Mouse (Mus musculus) midbrain, postnatal 0 days (tissue): Measurements from ENCODE around the gene Agpat1. TPM values are rescaled to one million over a fixed set of nuclear protein-coding genes. Genes with fewer than 3 reads are reported as not detected.

Source experiments
- ATAC-seq: fragments of 200-750 bp; cut with Nextera tagmentation; 2 replicates; pipeline ENCODE4 v1.8.0; 2017; ENCODE audit warnings: moderate number of reproducible peaks, mild to moderate bottlenecking, moderate TSS enrichment, moderate library complexity; ENCODE audit not compliant: low FRiP score
- DNase-seq: peaks from one replicate; pipeline ENCODE4 v3.0.0-alpha.2; 2015; ENCODE audit warnings: low spot score
- H3K27ac ChIP-seq: fragments of 300-500 bp; sonication (generic); 2 replicates; pipeline ENCODE4 v1.5.1; 2014; ENCODE audit warnings: low read depth, mild to moderate bottlenecking, low read length, mixed read lengths
- H3K27me3 ChIP-seq: fragments of 300-500 bp; sonication (generic); 2 replicates; pipeline ENCODE4 v1.6.1; 2014; ENCODE audit warnings: low read length, control low read depth, mixed read lengths; ENCODE audit not compliant: insufficient read depth
- H3K36me3 ChIP-seq: fragments of 300-500 bp; sonication (generic); 2 replicates; pipeline ENCODE4 v1.6.1; 2014; ENCODE audit warnings: low read length, control low read depth, mixed read lengths; ENCODE audit not compliant: insufficient read depth
- H3K4me1 ChIP-seq: fragments of 300-500 bp; sonication (generic); 2 replicates; pipeline ENCODE4 v1.6.1; 2014; ENCODE audit warnings: mild to moderate bottlenecking, control low read depth, antibody characterized with exemption, low read length, mixed read lengths; ENCODE audit not compliant: insufficient read depth
- H3K4me2 ChIP-seq: fragments of 300-500 bp; sonication (generic); 2 replicates; pipeline ENCODE4 v1.6.1; 2014; ENCODE audit warnings: low read depth, mild to moderate bottlenecking, low read length, mixed read lengths; ENCODE audit not compliant: poor library complexity, severe bottlenecking
- H3K4me3 ChIP-seq: fragments of 300-500 bp; sonication (generic); 2 replicates; pipeline ENCODE4 v1.5.1; 2014; ENCODE audit warnings: low read depth, mild to moderate bottlenecking, low read length, moderate library complexity
- H3K9ac ChIP-seq: fragments of 300-500 bp; sonication (generic); replicated peaks from 2 replicates; pipeline ENCODE4 v1.6.1; 2014; ENCODE audit warnings: mild to moderate bottlenecking, low read length, moderate library complexity, mixed read lengths; ENCODE audit not compliant: poor library complexity, severe bottlenecking
- H3K9me3 ChIP-seq: fragments of 300-500 bp; sonication (generic); 2 replicates; pipeline ENCODE4 v1.6.1; 2016; ENCODE audit warnings: low read length, control low read depth
- CTCF ChIP-seq: IDR thresholded peaks from 2 replicates; pipeline ENCODE4 v1.5.1; 2016; ENCODE audit warnings: antibody characterized with exemption, mild to moderate bottlenecking
- WGBS: fragments of 180-500 bp; shearing (Covaris S2); extraction: QIAGEN DNeasy Blood & Tissue Kit; methylation state at CpG from one replicate; pipeline ENCODE4 v1.1.7; 2014; 5-methylcytosine and 5-hydroxymethylcytosine counted together
- polyA plus RNA-seq: library from polyadenylated mRNA; unstranded; fragments of >200 nt; fragmentation: Nextera tagmentation; extraction: Ambion mirVana; gene quantifications from 2 replicates; pipeline ENCODE4 v1.2.1, GENCODE M21; 2015
- total RNA-seq: library from RNA; depleted of rRNA; stranded (reverse); fragments of >200 nt; gene quantifications from 2 replicates; pipeline ENCODE4 v1.2.3, GENCODE M21; 2014

The Agpat1 gene
- total and polyA plus RNA-seq, 2 experiments from 2014 or later, result 103 to 383 TPM

DNA sequence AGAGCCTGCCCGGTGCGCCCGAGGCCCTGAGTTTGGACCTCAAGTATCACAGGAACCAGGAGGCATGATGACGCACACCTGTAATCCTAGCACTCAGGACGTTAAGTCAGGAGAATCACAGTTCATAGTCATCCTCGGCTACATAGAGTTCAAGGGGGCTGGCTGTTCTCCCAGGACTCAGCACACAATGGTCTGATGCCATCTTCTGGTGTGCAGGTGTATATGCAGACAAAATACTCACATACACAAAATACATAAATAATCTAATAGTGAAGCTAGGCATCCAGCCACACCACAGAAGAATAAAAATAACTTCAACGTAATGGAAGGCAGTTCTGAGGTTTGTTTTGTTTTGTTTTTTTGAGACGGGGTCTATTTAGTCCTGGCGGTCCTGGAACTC is 19.1 kb downstream of the Agpat1 start:
- 84% methylated on average over 9 of the region's 9 CpGs for WGBS
- DNase-seq (no peak), ATAC-seq (no peak)
- H3K4me1 ChIP-seq, result peaks cover 6% of the 10 kb centered on the region
- peak; percentile 51 for TF ChIP-seq CTCF
- H3K9ac ChIP-seq, result no peak overlapping the region
- no peak overlapping the region for H3K27ac ChIP-seq
- no peaks in the 10 kb centered on the region for H3K27me3 ChIP-seq
- H3K4me3 ChIP-seq, result no peak overlapping the region
- H3K4me2 ChIP-seq, result no peak overlapping the region
- peaks cover 11% of the 10 kb centered on the region for H3K36me3 ChIP-seq
- H3K9me3 ChIP-seq, result no peaks in the 10 kb centered on the region

DNA sequence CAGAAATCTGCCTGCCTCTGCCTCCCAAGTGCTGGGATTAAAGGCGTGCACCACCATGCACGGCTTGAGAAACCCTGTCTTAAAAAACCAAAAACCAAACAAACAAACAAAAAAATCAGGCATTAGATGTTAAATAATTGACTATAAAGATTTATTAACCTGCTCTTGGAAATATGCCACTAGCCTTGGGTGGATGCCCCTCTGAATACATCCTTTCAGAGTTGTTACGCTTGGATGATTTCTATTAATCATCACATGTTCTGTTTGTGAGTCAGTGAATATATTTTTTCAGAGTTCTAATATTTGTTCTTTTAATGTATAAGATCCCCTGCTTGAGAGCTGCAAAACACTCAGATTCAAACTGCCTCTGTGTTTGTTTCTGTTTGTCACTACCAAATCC is 20.9 kb downstream of the Agpat1 start:
- no peak overlapping the region for H3K27ac ChIP-seq
- H3K27me3 ChIP-seq, result no peaks in the 10 kb centered on the region
- no peak for DNase-seq
- H3K4me2 ChIP-seq, result no peak overlapping the region
- H3K36me3 ChIP-seq, result peaks cover 11% of the 10 kb centered on the region
- no peak for TF ChIP-seq CTCF
- no peak overlapping the region for H3K4me3 ChIP-seq
- no peak for ATAC-seq
- peaks cover 16% of the 10 kb centered on the region for H3K4me1 ChIP-seq
- H3K9me3 ChIP-seq, result no peaks in the 10 kb centered on the region
- WGBS, result 96% methylated on average over 3 of the region's 3 CpGs
- no peak overlapping the region for H3K9ac ChIP-seq

GRCm38 (mm10) chr17:34626062-34626772 is 22.2 kb downstream of the Agpat1 start:
- ATAC-seq, result no peak
- peak overlapping the region; percentile 58 for H3K9ac ChIP-seq
- H3K4me2 ChIP-seq, result peak overlapping the region; percentile 89
- peak overlapping the region; percentile 74 for H3K4me3 ChIP-seq
- TF ChIP-seq CTCF, result no peak
- no peak for DNase-seq
- H3K36me3 ChIP-seq, result peaks cover 7% of the 10 kb centered on the region
- H3K27ac ChIP-seq, result peak overlapping the region; percentile 92
- H3K4me1 ChIP-seq, result peaks cover 16% of the 10 kb centered on the region
- WGBS, result 52% methylated on average over 16 of the region's 16 CpGs
- no peaks in the 10 kb centered on the region for H3K27me3 ChIP-seq
- H3K9me3 ChIP-seq, result no peaks in the 10 kb centered on the region

GRCm38 (mm10) chr17:34626773-34627092 is 22.7 kb downstream of the Agpat1 start:
- Histone ChIP-seq H3K27me3 (no peaks in the 10 kb centered on the region), H3K4me3 (peak overlapping the region; percentile 74), H3K36me3 (peaks cover 7% of the 10 kb centered on the region), H3K9me3 (no peaks in the 10 kb centered on the region), H3K4me2 (peak overlapping the region; percentile 89), H3K4me1 (peaks cover 19% of the 10 kb centered on the region), H3K27ac (peak overlapping the region; percentile 92), H3K9ac (peak overlapping the region; percentile 58)
- peak; percentile 82 for DNase-seq
- TF ChIP-seq CTCF, result peak; percentile 77
- peak; percentile 47; the same call in 1 of the 2 replicates for ATAC-seq
- 1% methylated on average over 18 of the region's 18 CpGs for WGBS

DNA sequence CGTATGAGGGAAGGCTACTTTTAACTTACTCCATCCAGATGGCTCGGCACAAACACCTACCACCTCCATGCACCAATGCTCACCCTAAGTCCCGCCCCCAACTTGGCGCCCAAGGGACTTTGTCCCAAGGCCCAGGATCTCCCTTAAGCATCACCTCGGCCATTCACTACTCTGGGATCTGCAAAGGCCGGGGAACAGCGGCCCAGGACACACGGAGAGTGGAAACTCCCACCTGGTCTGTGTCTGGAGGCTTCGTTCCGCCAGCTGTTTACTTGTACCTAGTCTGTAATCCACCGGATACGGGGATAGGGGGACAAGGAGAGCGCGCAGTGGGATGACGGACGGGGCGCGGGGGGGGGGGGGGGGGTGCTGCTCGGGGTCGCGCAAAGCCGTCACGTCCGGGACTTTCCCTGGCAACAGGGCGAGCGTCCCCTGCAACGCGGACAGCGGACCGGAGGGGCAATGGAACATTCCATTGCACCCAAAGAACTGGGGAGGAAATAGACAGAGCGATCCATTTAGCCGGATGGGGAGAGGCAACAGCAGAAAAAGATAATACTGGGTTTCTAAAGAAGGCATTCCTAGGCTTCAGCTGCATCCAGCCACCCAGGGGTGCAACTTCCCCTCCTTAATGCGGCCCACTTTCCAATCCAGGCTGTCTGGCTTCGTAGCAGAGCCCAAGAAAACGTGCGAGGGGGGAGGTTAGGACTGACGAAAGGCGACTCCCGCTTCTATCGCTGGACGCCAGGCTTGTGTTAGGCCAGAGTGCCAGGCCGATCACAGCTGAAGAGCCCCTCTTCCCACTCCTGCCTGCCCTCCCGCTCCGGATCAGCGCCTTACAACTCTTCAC is 23.3 kb downstream of the Agpat1 start:
- WGBS, result under 1% methylated on average over 37 of the region's 45 CpGs
- H3K27me3 ChIP-seq, result no peaks in the 10 kb centered on the region
- DNase-seq (peak; percentile 95), ATAC-seq (peak; percentile 80)
- peak overlapping the region; percentile 89 for H3K4me2 ChIP-seq
- H3K4me3 ChIP-seq, result peak overlapping the region; percentile 74
- no peak; the same call in 1 of the 2 replicates for TF ChIP-seq CTCF
- peak overlapping the region; percentile 92 for H3K27ac ChIP-seq
- H3K36me3 ChIP-seq, result peaks cover 7% of the 10 kb centered on the region
- peak overlapping the region; percentile 65 for H3K9ac ChIP-seq
- peaks cover 20% of the 10 kb centered on the region for H3K4me1 ChIP-seq
- H3K9me3 ChIP-seq, result no peaks in the 10 kb centered on the region
